Mouse (Mus musculus): ENCODE data around the gene Lmo1. TPM values are rescaled to one million over a fixed set of nuclear protein-coding genes. Genes with fewer than 3 reads are reported as not detected.

The Lmo1 gene
- polyA plus RNA-seq, 1 experiment = 8.5 TPM

Other genes with a start within 250 kb of the Lmo1 start
- gene Nlrp10, start 245.0 kb downstream of the Lmo1 start, polyA plus RNA-seq (2012; rRNA removed) = 0.03 TPM in 2 replicates
- 83.2 and 101 TPM in 2 replicates for gene Eif3f, start 240.8 kb downstream of the Lmo1 start, polyA plus RNA-seq (2012; rRNA removed)
- 0.31 and 0.52 TPM in 2 replicates for gene Tub, start 224.9 kb downstream of the Lmo1 start, polyA plus RNA-seq (2012; rRNA removed)
- 0.63 and 0.79 TPM in 2 replicates for gene Ric3, start 91.9 kb downstream of the Lmo1 start, polyA plus RNA-seq (2012; rRNA removed)

Data from kidney, adult 2 months (tissue).